Mouse (Mus musculus) B cell, adult 2 months (primary cell): ENCODE measurements at regions not wholly inside any gene's neighbourhood (a gene's known extent, or its start where the extent isn't known, plus 50 kb on each side); places are given as distances from the start of the nearest gene placed in this dataset.
A peak's percentile ranks its signal among the peaks of the same experiment; 100 is the strongest.

Experiments used
- DNase-seq, 2 experiments: peaks; one replicate each; pipeline ENCODE4 v3.0.0; 2022

DNA sequence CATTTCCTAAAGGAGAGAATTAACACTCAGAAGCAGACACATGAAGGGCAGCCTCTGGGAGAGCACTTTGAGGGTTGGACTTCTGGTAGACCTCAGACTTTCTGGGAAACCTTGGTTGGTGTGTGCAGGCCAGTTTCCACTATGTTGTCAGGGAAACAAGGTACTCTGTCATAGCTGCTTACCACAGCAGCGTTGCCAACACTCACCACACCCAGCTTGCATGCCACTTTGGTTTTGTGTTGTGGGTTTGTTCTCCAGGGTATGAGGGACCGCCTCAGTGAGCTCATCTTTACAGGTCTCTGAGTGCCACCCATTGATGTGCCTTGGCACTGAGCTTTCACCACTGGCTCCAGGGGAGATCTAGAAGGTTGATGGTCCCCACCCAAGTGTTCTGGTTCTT is 62.8 kb upstream of the Ywhaq start:
- DNase-seq: no peak

DNA sequence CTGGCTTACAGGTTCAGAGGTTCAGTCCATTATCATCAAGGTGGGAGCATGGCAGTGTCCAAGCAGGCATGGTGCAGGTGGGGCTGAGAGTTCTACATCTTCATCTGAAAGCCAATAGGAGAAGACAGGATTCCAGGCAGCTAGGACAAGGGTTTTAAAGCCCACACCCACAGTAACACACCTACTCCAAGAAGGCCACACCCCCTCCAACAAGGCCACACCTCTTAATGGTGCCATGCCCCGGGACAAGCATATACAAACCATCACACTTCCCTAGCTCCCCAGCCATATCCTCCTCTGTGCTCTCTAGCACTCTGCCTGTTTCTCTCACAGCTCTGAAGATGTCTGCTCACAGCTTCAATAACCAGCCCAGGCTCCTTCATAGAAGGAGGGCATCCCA is 61.8 kb upstream of the Ywhaq start:
- DNase-seq: no peak

DNA sequence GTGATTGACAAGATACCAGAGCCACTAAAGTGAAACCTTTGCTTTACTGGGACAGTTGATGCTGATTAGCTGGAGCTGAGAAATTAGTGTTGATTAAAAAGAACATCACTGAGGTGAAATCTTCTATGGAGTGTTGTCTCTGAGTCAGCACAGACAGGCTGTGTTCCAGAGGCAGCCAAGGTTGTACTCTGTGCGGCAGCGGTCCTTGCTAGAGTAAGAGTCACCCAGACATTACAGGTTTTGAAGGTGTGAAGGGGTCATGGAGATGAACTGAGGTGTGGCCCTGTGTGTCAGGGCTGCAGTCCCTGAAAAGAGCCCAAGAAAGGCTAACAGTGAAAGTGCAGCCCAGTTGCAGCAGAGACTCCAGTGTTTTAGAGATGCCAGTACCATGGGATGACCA is 59.1 kb upstream of the Ywhaq start:
- DNase-seq: no peak

DNA sequence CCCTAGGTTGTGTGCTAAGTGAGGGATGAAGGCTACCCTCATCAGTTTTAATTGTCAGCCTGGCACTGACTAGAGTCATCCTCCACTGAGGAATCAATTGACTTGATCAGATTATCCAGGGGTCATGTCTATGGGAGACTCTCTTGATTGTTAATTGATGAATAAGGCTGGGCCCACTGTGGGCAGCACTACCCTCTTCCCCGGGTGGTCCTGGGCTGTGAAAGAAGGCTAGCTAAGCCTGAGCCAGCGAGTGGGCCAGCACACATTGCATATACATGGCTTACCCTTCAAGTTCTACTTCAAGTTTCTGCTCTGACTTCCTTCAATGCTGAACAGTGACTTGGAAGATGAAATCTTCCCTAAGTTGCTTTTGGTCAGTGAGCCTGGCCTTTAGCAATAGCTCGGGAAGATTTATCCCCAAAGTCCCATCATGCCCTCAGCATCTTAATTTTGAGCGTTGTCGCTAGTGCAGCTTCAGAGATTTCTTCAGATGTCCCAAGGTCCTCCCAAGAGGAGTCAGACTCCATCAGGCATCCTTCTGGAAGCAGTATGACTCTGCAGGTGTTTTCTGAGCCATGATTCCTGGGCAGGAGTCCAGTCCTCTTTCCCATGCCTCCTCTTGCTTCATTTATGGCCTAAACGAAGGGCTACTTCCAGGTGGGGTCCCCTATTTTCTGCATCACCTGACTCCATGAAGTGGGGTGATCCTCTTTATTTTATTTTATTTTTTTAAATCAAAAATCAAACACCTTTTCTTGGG is 55.7 kb upstream of the Ywhaq start:
- no peak for DNase-seq

DNA sequence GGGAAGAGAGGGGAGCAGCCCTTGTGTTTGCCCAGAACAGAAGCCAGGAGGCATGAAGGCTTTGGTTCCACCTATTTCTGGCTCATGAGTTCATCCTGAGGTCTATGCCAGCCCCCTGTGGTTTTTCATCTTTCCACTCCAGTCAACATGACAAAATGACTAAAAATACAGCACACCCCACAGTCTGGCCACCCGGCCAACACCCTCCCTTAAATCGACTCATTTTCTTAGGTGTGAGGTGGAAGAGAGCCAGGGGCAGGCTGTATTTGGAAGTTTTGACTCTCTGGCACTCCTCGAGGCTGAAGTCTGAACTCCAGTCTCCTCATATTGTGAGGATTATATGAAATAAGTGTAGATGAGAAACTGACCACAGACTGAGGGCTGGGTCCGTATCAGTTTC is 55.0 kb upstream of the Ywhaq start:
- peak; percentile 34 to 38 for DNase-seq

DNA sequence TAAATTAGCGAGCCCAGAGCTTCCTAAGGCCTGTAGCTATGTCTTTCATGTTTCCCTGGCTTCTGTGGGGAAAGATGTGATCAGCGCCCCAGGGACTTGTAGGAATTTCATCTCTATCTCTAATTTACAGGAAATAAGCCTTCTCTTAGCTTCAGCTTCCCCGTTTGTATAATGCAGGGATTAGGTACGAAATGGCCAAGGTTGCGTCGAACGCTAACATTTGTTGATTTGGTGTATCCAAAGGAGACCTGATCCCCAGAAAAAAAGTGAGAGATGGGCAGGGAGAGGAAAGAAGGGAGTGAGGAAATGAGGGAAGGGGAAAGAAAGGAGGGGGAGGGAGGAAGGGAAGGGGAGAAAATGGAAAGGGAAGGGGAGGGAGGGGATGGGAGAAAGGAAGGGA is 54.5 kb upstream of the Ywhaq start:
- no peak for DNase-seq

DNA sequence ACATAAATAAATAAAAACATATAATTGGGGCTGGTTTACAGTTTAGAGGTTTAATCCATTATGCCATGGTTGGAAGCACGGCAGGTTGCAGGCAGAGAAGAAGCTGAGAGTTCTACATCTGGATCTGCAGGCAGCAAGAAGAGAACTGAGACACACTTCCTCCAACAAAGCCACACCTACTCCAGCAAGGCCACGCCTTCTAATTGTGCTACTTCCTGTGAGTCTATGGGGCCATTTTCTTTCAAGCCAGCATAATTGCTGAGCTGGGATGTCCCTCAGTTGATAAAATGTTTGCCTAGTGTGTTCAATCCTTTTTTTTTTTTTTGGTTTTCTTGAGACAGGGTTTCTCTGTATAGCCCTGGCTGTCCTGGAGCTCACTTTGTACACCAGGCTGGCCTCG is 52.8 kb upstream of the Ywhaq start:
- DNase-seq: no peak
